Mouse (Mus musculus): ENCODE data around the gene Kcnk7.

- TF ChIP-seq CTCF (IDR thresholded peaks at IDR 0.05; ENCODE audit: low read depth), result no peak; the same call in 1 of the 2 replicates
- no peak; the same call in 1 of the 2 replicates for TF ChIP-seq EP300 (IDR thresholded peaks at IDR 0.05; ENCODE audit: low read depth)
Observed at GRCm38 (mm10) chr19:5688200-5689087, 15.7 kb upstream of the Kcnk7 start, which contains the start of the genes Map3k11 and Pcnx3.
